Mouse (Mus musculus) frontal cortex, postnatal 14 days (tissue): ENCODE measurements at regions not wholly inside any gene's neighbourhood (a gene's known extent, or its start where the extent isn't known, plus 50 kb on each side); places are given as distances from the start of the nearest gene placed in this dataset.
A peak's percentile ranks its signal among the peaks of the same experiment; 100 is the strongest.
"Not testable (repeated sequence)": the region's sequence is repeated elsewhere in the genome, so short reads cannot be mapped to it uniquely, and the experiment has no call there.

ENCODE experiments used
- DNase-seq, 2 experiments: peaks; one replicate each; pipeline ENCODE4 v3.0.0; 2022; ENCODE audit warnings: low spot score in 2 of 2

GRCm38 (mm10) chr3:98968811-98969210 lies 75.8 kb upstream of the Hao2 start:
- DNase-seq, result no peak

DNA sequence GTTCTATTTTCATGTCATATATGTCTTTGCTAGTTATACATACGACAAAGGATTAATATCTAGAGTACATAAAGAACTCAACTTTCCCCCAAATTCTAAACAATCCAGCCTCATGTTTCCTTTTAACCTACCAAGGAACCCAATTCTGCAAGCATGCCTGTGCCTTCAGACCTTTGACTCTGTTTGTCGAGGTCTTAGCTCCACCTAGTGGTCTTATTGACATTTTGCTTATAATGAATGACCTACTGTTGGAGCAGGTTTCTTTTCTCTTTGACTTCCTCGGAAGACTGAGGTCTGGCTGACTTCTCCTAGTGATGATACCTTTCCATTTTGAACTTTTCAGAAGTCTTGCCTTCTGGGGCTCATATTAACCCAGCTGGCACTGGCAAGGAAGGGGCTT lies 82.7 kb upstream of the Hao2 start:
- no peak for DNase-seq

DNA sequence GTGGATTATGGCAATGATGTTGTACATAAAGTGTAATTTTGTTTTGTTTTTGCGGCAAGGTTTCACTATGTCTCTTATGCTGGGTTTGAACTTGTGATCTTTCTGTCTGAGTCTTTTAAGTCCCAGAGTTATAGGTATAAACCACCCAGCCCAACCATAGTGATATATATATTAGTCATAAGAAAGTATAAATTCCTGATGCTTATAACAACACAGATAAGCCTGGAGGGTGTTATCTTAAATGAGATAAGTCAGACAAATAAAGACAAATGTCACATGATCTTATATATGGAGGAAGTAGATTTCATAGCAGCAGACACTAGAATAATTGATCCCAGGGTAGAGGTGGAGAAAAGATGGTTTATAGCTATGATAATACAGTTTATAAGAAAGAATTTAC lies 89.7 kb upstream of the Hao2 start:
- no peak for DNase-seq

- DNase-seq, result not testable (repeated sequence)
Measured at GRCm38 (mm10) chr3:98987266-98987665, 94.2 kb upstream of the Hao2 start.

- peak; percentile 4 to 16 for DNase-seq
Measured at GRCm38 (mm10) chr3:98990801-98991200, 97.8 kb upstream of the Hao2 start.

DNA sequence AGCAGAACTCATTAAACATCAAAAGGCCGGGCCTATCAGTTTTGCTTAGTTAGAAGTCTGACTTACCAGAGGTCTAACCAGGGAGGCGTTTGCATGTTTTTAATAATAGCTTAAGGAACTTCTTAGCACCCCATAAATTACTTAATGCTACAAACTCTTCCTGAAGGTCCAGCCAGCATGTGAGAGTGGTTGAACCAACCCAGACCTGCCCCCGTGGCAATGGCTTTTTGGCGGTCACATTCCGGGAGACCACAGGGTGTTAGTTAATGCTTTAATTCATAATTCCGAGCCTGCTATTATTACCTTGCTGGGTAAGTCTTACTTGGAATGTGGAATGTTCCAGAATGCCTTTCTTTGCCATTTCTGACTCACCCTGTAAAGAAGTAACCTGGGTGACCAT lies 98.2 kb upstream of the Hao2 start:
- no peak for DNase-seq

DNA sequence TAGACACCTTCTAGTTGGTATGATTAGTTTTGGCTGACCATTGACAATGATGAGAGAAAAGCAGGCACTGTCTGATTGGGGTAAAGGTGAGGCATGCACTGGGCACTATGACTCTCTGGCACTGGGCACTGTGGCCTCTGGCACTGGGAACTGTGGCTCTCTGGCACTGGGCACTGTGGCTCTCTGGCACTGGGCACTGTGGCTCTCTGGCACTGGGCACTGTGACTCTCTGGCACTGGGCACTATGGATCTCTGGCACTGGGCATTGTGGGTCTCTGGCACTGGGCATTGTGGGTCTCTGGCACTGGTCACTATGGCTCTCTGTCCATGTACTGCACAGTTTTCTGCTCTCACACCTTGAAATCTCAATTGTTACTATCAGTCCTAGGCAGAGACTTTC lies 101.0 kb upstream of the Hao2 start:
- no peak for DNase-seq

- DNase-seq, result no peak
Measured at GRCm38 (mm10) chr3:99030636-99031035, 110.2 kb upstream of the Wars2 start.

- DNase-seq, result no peak
Measured at GRCm38 (mm10) chr3:99046190-99046589, 94.7 kb upstream of the Wars2 start.

DNA sequence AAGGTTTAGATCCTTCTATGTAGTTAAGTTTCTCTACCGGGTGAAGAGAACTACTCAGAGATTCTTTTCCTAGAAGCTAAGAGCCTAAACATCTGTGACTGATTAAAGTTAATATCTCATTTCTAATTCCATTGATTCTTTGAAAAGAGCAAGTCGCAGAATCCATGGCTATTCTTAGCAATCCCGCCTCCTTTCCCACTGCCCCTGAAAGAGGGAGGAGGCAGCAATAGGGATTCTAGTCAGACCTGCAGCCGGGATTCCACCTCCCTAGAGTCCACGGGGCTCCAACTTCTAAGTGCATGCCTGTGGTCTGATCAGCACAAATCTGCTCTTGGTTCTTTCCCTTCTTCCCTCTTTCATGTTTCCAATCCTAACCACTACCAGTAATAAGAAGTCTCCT lies 93.7 kb upstream of the Wars2 start:
- DNase-seq, result no peak

DNA sequence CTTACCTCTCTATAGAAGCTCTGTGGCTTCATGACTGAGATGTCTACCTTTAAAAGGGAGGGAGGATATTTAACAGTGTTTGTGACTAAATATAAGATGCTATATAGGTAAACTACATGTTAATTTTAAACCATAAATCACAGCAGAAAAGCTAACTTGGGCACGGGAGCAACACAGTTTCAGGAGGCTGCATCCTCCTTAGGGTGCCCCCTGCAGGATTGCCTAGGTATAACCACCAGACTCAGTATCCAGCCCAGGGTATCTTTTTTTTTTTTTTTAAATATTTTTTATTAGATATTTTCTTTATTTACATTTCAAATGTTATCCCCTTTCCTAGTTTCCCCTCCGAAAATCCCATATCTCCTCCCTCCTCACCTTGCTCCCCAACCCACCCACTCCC lies 91.6 kb upstream of the Wars2 start:
- no peak for DNase-seq

DNA sequence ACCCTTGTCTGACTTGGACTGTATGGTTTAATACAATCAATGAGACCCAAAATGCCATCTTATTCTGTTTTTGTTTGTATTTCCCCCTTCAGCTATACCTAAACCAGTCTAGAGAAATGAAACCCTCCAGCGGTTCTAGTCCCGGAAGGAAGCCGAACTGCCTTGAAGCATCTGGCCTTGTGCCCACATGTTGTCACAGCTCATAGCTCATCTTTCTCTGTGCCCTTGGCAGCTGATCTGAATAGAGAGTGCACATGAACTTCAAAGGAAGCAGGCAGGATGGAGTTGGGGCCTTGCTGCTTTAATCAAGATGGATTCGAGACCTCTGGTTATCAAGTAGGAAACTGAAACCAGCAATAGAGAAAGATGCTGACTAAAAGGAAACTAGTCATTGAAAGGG lies 88.7 kb upstream of the Wars2 start:
- DNase-seq, result no peak

GRCm38 (mm10) chr3:99067168-99067567 lies 73.7 kb upstream of the Wars2 start:
- DNase-seq, result no peak
